Mouse (Mus musculus) heart, postnatal 0 days (tissue): ENCODE results near the gene Cmtm6.

Source experiments
- CTCF ChIP-seq: IDR thresholded peaks from 2 replicates; pipeline ENCODE4 v1.5.1; 2016; ENCODE audit warnings: antibody characterized with exemption, control low read depth, low read depth
- EP300 ChIP-seq: IDR thresholded peaks from 2 replicates; pipeline ENCODE4 v1.6.1; 2016; ENCODE audit warnings: antibody characterized with exemption, low read depth

DNA sequence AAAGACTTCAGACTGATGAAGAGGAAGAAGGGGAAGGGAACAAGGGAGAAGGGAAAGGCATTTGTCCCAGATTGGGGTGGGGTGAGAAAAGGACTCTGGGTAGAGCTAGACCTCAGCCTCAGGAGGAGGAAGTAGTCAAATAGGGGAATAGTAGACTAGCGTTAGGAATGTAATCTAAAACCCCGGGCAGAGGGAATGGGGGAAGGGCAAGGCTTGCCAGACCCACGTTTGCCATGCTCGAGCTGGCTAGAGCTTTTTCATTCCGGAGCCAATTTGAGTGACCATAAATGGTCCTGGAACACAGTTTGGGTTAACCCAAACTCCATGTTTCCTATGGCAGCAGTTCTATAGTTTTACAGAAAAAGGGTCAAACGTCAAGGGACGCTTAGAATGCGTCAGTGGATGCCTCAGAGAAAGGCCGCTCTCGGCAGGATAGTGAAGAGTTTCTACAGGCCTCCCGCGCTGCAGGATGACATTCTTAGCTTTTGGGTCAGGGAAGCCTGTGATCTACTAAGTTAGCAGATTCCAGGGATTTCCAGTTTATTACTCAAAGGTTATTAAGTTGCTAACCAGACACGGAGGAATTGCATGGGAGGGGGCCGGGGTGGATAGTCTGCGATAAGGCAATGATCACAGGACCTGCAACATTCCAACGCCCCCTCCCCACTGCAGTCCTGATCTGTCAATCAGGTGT is 54.7 kb downstream of the Cmtm6 start:
- no peak for TF ChIP-seq CTCF
- no peak for TF ChIP-seq EP300
